ENCODE assay signal across 8 mouse cellular contexts in genomic region chr5:145116316-145116715, GRCm38 (mm10). TPM values are rescaled to one million over a fixed set of nuclear protein-coding genes. Genes with fewer than 3 reads are reported as not detected.
DNase-seq lines count a peak whose midpoint lies in the region; ATAC-seq lines count a peak whose summit lies in the region.

No protein-coding gene starts in this region.

- H3K27me3 ChIP-seq in midbrain, embryonic 11.5 days (ENCODE audit: control insufficient read depth, insufficient read depth, low read length): peaks cover 12% of the 10 kb centered on the region
- H3K27me3 ChIP-seq in midbrain, embryonic 16.5 days (ENCODE audit: control insufficient read depth, insufficient read depth, low read depth, low read length): peaks cover 15% of the 10 kb centered on the region

- H3K27ac ChIP-seq in midbrain, embryonic 11.5 days (ENCODE audit: low read depth, low read length): no peak overlapping the region
- no peak overlapping the region for H3K27ac ChIP-seq in midbrain, embryonic 16.5 days (ENCODE audit: low read length)

- DNase-seq in midbrain, embryonic 11.5 days (ENCODE audit: low spot score, missing footprints): peak; percentile 80
- DNase-seq in heart, postnatal 14 days: peak; percentile 66 to 73
- DNase-seq in liver: peak; percentile 43
- DNase-seq in cerebellum, adult 9-11 months: no peak
- DNase-seq in right cerebral cortex, postnatal 36 days (ENCODE audit: low spot score in 2 of 2): no peak

- intact Hi-C loops in heart, postnatal 14 days (cut with DNase I): no loop called here

- H3K9ac ChIP-seq in midbrain, embryonic 11.5 days (ENCODE audit: low read length): no peak overlapping the region
- H3K9ac ChIP-seq in midbrain, embryonic 16.5 days (ENCODE audit: low read depth, low read length): no peak overlapping the region

- 67% methylated on average over 4 of the region's 4 CpGs for WGBS in midbrain, embryonic 11.5 days
- WGBS in midbrain, embryonic 16.5 days: 56% methylated on average over 4 of the region's 4 CpGs

- no peak overlapping the region for H3K4me2 ChIP-seq in midbrain, embryonic 11.5 days
- no peak overlapping the region for H3K4me2 ChIP-seq in midbrain, embryonic 16.5 days (ENCODE audit: low read length)

- no peak overlapping the region for H3K4me3 ChIP-seq in midbrain, embryonic 11.5 days (ENCODE audit: low read depth, low read length)
- H3K4me3 ChIP-seq in midbrain, embryonic 16.5 days (ENCODE audit: low read depth, low read length): no peak overlapping the region

- no peak for ATAC-seq in midbrain, embryonic 11.5 days (ENCODE audit: low FRiP score)
- no peak for ATAC-seq in midbrain, embryonic 16.5 days
- ATAC-seq in common myeloid progenitor, adult 5-6 weeks (replicated peaks; ENCODE audit: low read depth, poor library complexity, severe bottlenecking): peak; percentile 67
- ATAC-seq in neutrophil, adult 5-6 weeks (ENCODE audit: extremely low read depth, insufficient number of reproducible peaks, low FRiP score, poor library complexity, severe bottlenecking): peak; percentile 63

- no peaks in the 10 kb centered on the region for H3K9me3 ChIP-seq in midbrain, embryonic 11.5 days (ENCODE audit: control insufficient read depth, low read length)
- no peaks in the 10 kb centered on the region for H3K9me3 ChIP-seq in midbrain, embryonic 16.5 days (replicated peaks; ENCODE audit: control insufficient read depth, low read length, poor library complexity, severe bottlenecking)

- H3K4me1 ChIP-seq in midbrain, embryonic 11.5 days (ENCODE audit: control insufficient read depth, insufficient read depth, low read length): no peaks in the 10 kb centered on the region
- peaks cover 8% of the 10 kb centered on the region for H3K4me1 ChIP-seq in midbrain, embryonic 16.5 days (ENCODE audit: control insufficient read depth, insufficient read depth, low read length)

- H3K36me3 ChIP-seq in midbrain, embryonic 11.5 days (ENCODE audit: control insufficient read depth, insufficient read depth, low read length): no peaks in the 10 kb centered on the region
- no peaks in the 10 kb centered on the region for H3K36me3 ChIP-seq in midbrain, embryonic 16.5 days (ENCODE audit: control insufficient read depth, insufficient read depth, low read length)

RNA-seq across cellular contexts. Expression of gene Arpc1b, which starts 2.3 kb away (rescaled TPM):
- 44.3 and 48.3 TPM in 2 replicates for polyA plus RNA-seq in midbrain, embryonic 11.5 days (2014; fragmentation: Nextera tagmentation; extraction: Ambion mirVana)
- polyA plus RNA-seq in midbrain, embryonic 16.5 days (2015; fragmentation: Nextera tagmentation; extraction: Ambion mirVana): 50.1 and 50.8 TPM in 2 replicates
- total RNA-seq in common myeloid progenitor, adult 5-6 weeks (2017): 144 and 160 TPM in 2 replicates
- 100 to 1,000 TPM in 1 of 2 experiments, 10 to 100 TPM in 1; 97.2 to 113 TPM for total RNA-seq in heart, postnatal 14 days (2021)
- 524 and 552 TPM in 2 replicates for total RNA-seq in neutrophil, adult 5-6 weeks (2017)

RNA-seq across cellular contexts. Expression of gene Pdap1, which starts 23.7 kb away (rescaled TPM):
- polyA plus RNA-seq in midbrain, embryonic 11.5 days (2014; fragmentation: Nextera tagmentation; extraction: Ambion mirVana): 124 and 131 TPM in 2 replicates
- 102 and 114 TPM in 2 replicates for polyA plus RNA-seq in midbrain, embryonic 16.5 days (2015; fragmentation: Nextera tagmentation; extraction: Ambion mirVana)
- 164 and 249 TPM in 2 replicates for total RNA-seq in common myeloid progenitor, adult 5-6 weeks (2017)
- 10 to 100 TPM; 41.6 to 42.6 TPM for total RNA-seq in heart, postnatal 14 days (2021)
- total RNA-seq in neutrophil, adult 5-6 weeks (2017): 73.3 and 79.9 TPM in 2 replicates

RNA-seq across cellular contexts. Expression of gene Bud31, which starts 23.8 kb away (rescaled TPM):
- polyA plus RNA-seq in midbrain, embryonic 11.5 days (2014; fragmentation: Nextera tagmentation; extraction: Ambion mirVana): 276 and 283 TPM in 2 replicates
- polyA plus RNA-seq in midbrain, embryonic 16.5 days (2015; fragmentation: Nextera tagmentation; extraction: Ambion mirVana): 167 and 175 TPM in 2 replicates
- 188 and 253 TPM in 2 replicates for total RNA-seq in common myeloid progenitor, adult 5-6 weeks (2017)
- 10 to 100 TPM; 59.5 to 73.7 TPM for total RNA-seq in heart, postnatal 14 days (2021)
- total RNA-seq in neutrophil, adult 5-6 weeks (2017): 170 and 185 TPM in 2 replicates

RNA-seq across cellular contexts. Expression of gene Kpna7, which starts 32.5 kb away (rescaled TPM):
- not detected in 2 replicates for polyA plus RNA-seq in midbrain, embryonic 11.5 days (2014; fragmentation: Nextera tagmentation; extraction: Ambion mirVana)
- polyA plus RNA-seq in midbrain, embryonic 16.5 days (2015; fragmentation: Nextera tagmentation; extraction: Ambion mirVana): not detected in 2 replicates
- total RNA-seq in common myeloid progenitor, adult 5-6 weeks (2017): not detected in 2 replicates
- not detected for total RNA-seq in heart, postnatal 14 days (2021)
- not detected in 2 replicates for total RNA-seq in neutrophil, adult 5-6 weeks (2017)

RNA-seq across cellular contexts. Expression of gene Arpc1a, which starts 32.7 kb away (rescaled TPM):
- polyA plus RNA-seq in midbrain, embryonic 11.5 days (2014; fragmentation: Nextera tagmentation; extraction: Ambion mirVana): 179 and 183 TPM in 2 replicates
- polyA plus RNA-seq in midbrain, embryonic 16.5 days (2015; fragmentation: Nextera tagmentation; extraction: Ambion mirVana): 277 and 284 TPM in 2 replicates
- total RNA-seq in common myeloid progenitor, adult 5-6 weeks (2017): 57.1 and 89.3 TPM in 2 replicates
- total RNA-seq in heart, postnatal 14 days (2021): 10 to 100 TPM; 63.3 to 67.2 TPM
- 71.2 and 79.7 TPM in 2 replicates for total RNA-seq in neutrophil, adult 5-6 weeks (2017)

Comparison
In these comparisons a context has a peak if more than half of its experiments do, and no peak if none do; other contexts are left out.
1. ATAC-seq: peak in common myeloid progenitor, adult 5-6 weeks (single experiment) and neutrophil, adult 5-6 weeks (single experiment); none in midbrain, embryonic 11.5 days (single experiment) and midbrain, embryonic 16.5 days (single experiment).
2. DNase-seq: peak in midbrain, embryonic 11.5 days (single experiment), heart, postnatal 14 days (2 of 2) and liver (single experiment); none in cerebellum, adult 9-11 months (single experiment) and right cerebral cortex, postnatal 36 days (0 of 2).